Mouse (Mus musculus): Measurements from ENCODE around the gene Lsm2. TPM values are rescaled to one million over a fixed set of nuclear protein-coding genes. Genes with fewer than 3 reads are reported as not detected.
"Not testable (repeated sequence)": the region's sequence is repeated elsewhere in the genome, so short reads cannot be mapped to it uniquely, and the experiment has no call there.

The Lsm2 gene
- polyA plus RNA-seq, 1 experiment from 2014 or later = 215 TPM

DNA sequence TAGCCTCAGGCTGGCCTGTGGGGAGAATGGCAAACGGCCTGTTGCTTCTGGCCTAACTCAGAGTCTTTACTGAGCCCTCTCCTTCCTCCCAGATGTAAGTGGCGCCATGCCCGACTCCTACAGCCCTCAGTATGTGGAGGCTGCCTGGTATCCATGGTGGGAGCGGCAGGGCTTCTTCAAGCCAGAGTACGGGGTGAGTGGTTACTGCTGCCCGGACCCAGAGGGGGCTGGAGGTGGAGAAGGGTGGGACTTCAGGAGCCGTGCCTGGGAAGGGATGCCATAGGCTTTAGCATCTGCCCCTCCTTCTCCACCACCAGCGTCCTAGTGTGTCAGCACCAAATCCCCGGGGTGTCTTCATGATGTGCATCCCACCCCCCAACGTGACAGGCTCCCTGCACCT is 23.5 kb downstream of the Lsm2 start:
- ATAC-seq = no peak
- 88% methylated on average over 10 of the region's 10 CpGs for WGBS (ENCODE audit: insufficient replicate concordance)
- peaks cover 70% of the 10 kb centered on the region for H3K36me3 ChIP-seq
- H3K9me3 ChIP-seq (replicated peaks) = no peaks in the 10 kb centered on the region
- peaks cover 33% of the 10 kb centered on the region for H3K4me1 ChIP-seq
- 0 out of 2 replicates have a peak overlapping the region, but pooled peaks have one; percentile 99 for H3K4me2 ChIP-seq
- H3K27ac ChIP-seq = peak overlapping the region; percentile 61; the same call in 1 of the 2 replicates
- 0 out of 2 replicates have a peak overlapping the region, but pooled peaks have one; percentile 13 for H3K9ac ChIP-seq
- no peaks in the 10 kb centered on the region for H3K27me3 ChIP-seq (replicated peaks)
- no peak overlapping the region for H3K4me3 ChIP-seq

DNA sequence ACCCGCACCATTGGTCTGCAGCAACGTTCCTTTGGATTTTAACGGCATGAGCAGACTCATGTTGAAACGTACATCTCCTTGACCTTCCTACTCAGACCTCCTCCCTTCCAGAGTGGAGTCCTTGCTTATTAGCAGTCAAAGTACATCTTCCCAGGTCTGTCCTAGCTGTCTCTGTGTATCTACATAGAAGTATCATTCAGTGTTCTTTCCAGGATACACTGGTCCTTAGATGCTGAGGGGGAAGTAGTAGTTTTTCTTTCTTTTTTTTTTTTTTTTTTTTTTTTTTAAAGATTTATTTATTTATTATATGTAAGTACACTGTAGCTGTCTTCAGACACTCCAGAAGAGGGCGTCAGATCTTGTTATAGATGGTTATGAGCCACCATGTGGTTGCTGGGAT is 24.2 kb downstream of the Lsm2 start:
- not testable (repeated sequence) for H3K27me3 ChIP-seq (replicated peaks); ATAC-seq; H3K4me3 ChIP-seq; H3K9me3 ChIP-seq (replicated peaks); H3K9ac ChIP-seq; H3K27ac ChIP-seq; H3K4me2 ChIP-seq
- WGBS (ENCODE audit: insufficient replicate concordance) = 88% methylated on average over 4 of the region's 5 CpGs
- peaks cover 33% of the 10 kb centered on the region for H3K4me1 ChIP-seq
- H3K36me3 ChIP-seq = peaks cover 78% of the 10 kb centered on the region

DNA sequence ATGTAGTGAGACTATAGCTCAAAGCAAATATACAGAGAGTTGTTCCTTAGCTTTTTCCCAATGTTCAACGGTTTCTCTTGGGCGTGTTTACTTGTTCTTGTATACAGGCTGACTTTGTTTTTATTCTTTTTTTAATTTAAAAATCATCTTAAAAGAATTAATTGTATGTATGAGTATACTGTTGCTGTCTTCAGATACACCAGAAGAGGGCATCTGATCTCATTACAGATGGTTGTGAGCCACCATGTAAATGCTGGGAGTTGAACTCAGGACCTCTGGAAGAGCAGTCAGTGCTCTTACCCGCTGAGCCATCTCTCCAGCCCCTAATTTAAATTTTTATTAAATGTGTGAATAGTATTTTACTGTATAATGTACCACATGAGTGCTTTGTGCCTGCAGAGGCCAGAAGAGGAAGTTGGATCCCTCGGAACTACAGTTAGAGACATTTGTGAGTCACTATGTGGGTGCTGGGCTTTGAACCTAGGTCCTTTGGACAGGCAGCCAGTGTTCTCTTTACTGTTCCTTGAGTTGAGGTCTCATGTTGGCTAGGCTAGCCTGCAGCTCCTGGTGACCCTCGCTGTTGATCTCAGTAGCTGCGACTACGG is 25.8 kb downstream of the Lsm2 start:
- Histone ChIP-seq H3K27ac (no peak overlapping the region), H3K4me3 (no peak overlapping the region), H3K9me3 (replicated peaks) (no peaks in the 10 kb centered on the region), H3K27me3 (replicated peaks) (no peaks in the 10 kb centered on the region), H3K4me1 (peaks cover 27% of the 10 kb centered on the region), H3K4me2 (no peak overlapping the region), H3K9ac (no peak overlapping the region), H3K36me3 (peaks cover 94% of the 10 kb centered on the region)
- ATAC-seq = no peak
- 90% methylated on average over 7 of the region's 7 CpGs for WGBS (ENCODE audit: insufficient replicate concordance)

DNA sequence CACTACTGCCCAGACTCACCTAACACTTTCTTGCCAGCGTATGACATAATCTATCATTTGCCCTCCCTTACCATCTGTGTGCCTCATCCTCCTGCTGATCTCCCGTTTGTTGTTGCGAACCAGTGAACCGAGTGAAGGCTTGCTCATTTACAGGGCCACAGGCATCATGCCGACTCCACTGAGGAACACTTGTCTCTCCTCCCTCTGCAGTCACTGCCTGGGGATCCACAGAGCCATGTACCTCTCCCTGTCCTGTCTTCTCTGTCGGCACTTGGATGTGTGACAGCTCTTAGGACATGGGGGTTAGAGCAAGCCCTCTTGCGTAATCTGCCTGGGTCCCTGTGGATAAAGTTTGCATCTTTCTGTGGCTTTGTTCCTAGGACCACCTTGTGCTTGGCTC is 27.9 kb downstream of the Lsm2 start:
- H3K9ac ChIP-seq = no peak overlapping the region
- H3K4me1 ChIP-seq = peaks cover 6% of the 10 kb centered on the region
- 83% methylated on average over 7 of the region's 7 CpGs for WGBS (ENCODE audit: insufficient replicate concordance)
- H3K4me3 ChIP-seq = no peak overlapping the region
- ATAC-seq = no peak
- no peak overlapping the region for H3K4me2 ChIP-seq
- no peaks in the 10 kb centered on the region for H3K9me3 ChIP-seq (replicated peaks)
- H3K27ac ChIP-seq = no peak overlapping the region
- H3K27me3 ChIP-seq (replicated peaks) = no peaks in the 10 kb centered on the region
- peaks cover 99% of the 10 kb centered on the region for H3K36me3 ChIP-seq

DNA sequence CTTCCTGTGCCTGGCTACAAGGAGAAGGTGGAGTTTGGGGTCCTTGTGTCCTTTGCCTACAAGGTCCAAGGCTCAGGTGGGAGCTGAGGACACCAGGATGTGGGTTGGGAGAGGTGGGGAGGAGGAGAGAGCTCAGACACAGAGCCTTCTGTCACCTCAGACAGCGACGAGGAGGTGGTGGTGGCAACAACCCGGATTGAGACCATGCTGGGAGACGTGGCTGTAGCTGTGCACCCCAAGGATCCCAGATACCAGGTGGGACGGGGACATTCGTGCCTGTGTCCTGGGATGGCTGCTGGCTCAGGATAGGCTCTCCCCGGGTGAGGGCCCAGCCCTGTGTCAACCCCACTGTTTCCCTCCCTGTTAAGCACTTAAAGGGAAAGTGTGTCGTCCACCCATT is 29.8 kb downstream of the Lsm2 start:
- Histone ChIP-seq H3K4me1 (peaks cover 6% of the 10 kb centered on the region), H3K27ac (no peak overlapping the region), H3K9ac (no peak overlapping the region), H3K4me3 (no peak overlapping the region), H3K9me3 (replicated peaks) (no peaks in the 10 kb centered on the region), H3K27me3 (replicated peaks) (no peaks in the 10 kb centered on the region), H3K4me2 (no peak overlapping the region), H3K36me3 (peaks cover 100% of the 10 kb centered on the region)
- 86% methylated on average over 8 of the region's 8 CpGs for WGBS (ENCODE audit: insufficient replicate concordance)
- no peak for ATAC-seq

DNA sequence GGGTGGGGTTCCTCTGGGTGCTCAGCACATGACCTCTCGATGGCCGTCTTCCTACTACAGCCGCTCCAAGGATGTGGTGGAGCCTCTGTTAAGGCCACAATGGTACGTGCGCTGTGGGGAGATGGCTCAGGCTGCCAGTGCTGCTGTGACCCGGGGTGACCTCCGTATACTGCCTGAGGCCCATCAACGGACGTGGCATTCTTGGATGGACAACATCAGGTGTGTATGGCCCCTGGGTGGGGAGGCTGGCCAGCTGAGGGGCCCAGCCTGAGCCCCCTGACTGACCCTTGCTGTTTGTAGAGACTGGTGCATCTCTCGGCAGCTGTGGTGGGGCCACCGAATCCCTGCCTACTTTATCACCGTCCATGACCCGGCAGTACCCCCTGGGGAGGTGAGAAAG is 30.8 kb downstream of the Lsm2 start:
- H3K36me3 ChIP-seq = peaks cover 97% of the 10 kb centered on the region
- 82% methylated on average over 13 of the region's 13 CpGs for WGBS (ENCODE audit: insufficient replicate concordance)
- no peaks in the 10 kb centered on the region for H3K27me3 ChIP-seq (replicated peaks)
- H3K9ac ChIP-seq = no peak overlapping the region
- H3K9me3 ChIP-seq (replicated peaks) = no peaks in the 10 kb centered on the region
- H3K27ac ChIP-seq = no peak overlapping the region
- peaks cover 13% of the 10 kb centered on the region for H3K4me1 ChIP-seq
- ATAC-seq = no peak
- H3K4me2 ChIP-seq = no peak overlapping the region
- H3K4me3 ChIP-seq = no peak overlapping the region

DNA sequence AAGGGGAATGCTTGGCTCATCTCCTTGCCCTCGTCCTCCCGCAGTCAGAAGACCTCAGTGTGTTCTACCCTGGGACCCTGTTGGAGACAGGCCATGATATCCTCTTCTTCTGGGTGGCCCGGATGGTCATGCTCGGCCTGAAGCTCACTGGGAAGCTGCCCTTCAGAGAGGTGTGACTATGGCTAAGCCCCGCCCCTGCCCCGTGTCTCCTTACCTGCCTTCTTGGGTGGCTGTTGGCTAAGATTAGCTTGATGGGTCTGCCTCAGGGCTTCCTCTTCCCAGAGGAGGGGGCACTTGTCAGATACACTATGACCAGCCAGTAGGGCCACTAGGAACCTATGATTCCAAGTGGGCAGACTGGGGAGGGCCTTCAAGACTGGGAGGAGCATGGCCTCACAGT is 31.6 kb downstream of the Lsm2 start:
- 77% methylated on average over 6 of the region's 6 CpGs for WGBS (ENCODE audit: insufficient replicate concordance)
- no peak overlapping the region for H3K27ac ChIP-seq
- ATAC-seq = no peak

DNA sequence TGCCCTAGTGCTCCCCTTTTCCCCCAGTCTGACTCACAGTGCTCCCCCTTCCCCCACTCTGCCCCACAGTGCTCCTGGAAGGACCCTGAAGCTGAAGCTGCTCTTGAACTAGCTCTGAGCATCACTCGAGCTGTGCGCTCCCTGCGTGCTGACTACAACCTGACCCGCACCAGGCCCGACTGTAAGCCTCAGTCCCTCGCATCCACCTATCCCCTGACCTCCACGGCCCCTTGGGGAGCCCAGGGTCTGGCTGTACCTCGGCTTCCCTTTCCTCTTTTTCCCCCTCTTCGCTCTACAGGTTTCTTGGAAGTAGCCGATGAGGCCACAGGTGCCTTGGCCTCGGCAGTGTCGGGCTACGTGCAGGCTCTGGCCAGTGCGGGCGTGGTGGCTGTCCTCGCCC is 33.6 kb downstream of the Lsm2 start:
- Histone ChIP-seq H3K9me3 (replicated peaks) (no peaks in the 10 kb centered on the region), H3K4me2 (no peak overlapping the region), H3K36me3 (peaks cover 69% of the 10 kb centered on the region), H3K27ac (no peak overlapping the region), H3K27me3 (replicated peaks) (no peaks in the 10 kb centered on the region), H3K9ac (no peak overlapping the region), H3K4me1 (peaks cover 21% of the 10 kb centered on the region), H3K4me3 (no peak overlapping the region)
- 90% methylated on average over 16 of the region's 16 CpGs for WGBS (ENCODE audit: insufficient replicate concordance)
- ATAC-seq = no peak

More for the DNA sequence above, 31.6 kb downstream of the Lsm2 start:
- H3K4me3 ChIP-seq = no peak overlapping the region
- no peaks in the 10 kb centered on the region for H3K9me3 ChIP-seq (replicated peaks)
- H3K4me2 ChIP-seq = no peak overlapping the region
- peaks cover 20% of the 10 kb centered on the region for H3K4me1 ChIP-seq
- H3K36me3 ChIP-seq = peaks cover 89% of the 10 kb centered on the region
- H3K9ac ChIP-seq = no peak overlapping the region
- no peaks in the 10 kb centered on the region for H3K27me3 ChIP-seq (replicated peaks)

DNA sequence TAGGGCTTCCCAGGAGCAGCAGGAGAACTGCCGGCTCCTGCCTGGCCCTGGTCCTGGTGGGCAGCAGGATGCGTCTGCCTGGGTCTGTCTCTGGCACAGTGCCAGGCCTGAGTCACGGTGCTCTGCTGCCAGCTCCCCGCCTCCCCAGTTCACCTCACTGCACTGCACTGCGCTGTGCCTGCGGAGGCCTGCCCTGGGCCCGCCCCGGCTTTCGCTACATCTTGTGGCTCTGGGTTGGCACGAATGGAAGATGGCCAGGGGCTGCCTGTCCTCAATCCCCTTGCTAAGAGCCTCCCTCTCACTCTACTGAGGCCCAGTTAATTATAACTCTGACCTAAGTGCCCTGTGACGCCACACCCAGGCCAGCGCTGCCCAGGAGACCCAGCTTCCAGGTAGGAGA is 34.7 kb downstream of the Lsm2 start, which contains the start of gene Vwa7:
Gene Vwa7 (plus strand): TSS at position 204 of the 400 bp plus-strand sequence.
- 0 out of 2 replicates have a peak within 1 kb of the TSS, but pooled peaks have one; percentile 2 for H3K27ac ChIP-seq
- H3K4me1 ChIP-seq = peaks cover 30% of the 10 kb centered on the region
- no peak within 1 kb of the TSS for H3K9ac ChIP-seq
- ATAC-seq = peak; percentile 17; the same call in 1 of the 2 replicates
- H3K9me3 ChIP-seq (replicated peaks) = no peaks in the 10 kb centered on the region
- H3K4me2 ChIP-seq = no peak within 1 kb of the TSS
- peaks cover 58% of the 10 kb centered on the region for H3K36me3 ChIP-seq
- 81% methylated on average over 12 of the region's 12 CpGs for WGBS (ENCODE audit: insufficient replicate concordance)
- H3K27me3 ChIP-seq (replicated peaks) = no peaks in the 10 kb centered on the region
- no peak within 1 kb of the TSS for H3K4me3 ChIP-seq

DNA sequence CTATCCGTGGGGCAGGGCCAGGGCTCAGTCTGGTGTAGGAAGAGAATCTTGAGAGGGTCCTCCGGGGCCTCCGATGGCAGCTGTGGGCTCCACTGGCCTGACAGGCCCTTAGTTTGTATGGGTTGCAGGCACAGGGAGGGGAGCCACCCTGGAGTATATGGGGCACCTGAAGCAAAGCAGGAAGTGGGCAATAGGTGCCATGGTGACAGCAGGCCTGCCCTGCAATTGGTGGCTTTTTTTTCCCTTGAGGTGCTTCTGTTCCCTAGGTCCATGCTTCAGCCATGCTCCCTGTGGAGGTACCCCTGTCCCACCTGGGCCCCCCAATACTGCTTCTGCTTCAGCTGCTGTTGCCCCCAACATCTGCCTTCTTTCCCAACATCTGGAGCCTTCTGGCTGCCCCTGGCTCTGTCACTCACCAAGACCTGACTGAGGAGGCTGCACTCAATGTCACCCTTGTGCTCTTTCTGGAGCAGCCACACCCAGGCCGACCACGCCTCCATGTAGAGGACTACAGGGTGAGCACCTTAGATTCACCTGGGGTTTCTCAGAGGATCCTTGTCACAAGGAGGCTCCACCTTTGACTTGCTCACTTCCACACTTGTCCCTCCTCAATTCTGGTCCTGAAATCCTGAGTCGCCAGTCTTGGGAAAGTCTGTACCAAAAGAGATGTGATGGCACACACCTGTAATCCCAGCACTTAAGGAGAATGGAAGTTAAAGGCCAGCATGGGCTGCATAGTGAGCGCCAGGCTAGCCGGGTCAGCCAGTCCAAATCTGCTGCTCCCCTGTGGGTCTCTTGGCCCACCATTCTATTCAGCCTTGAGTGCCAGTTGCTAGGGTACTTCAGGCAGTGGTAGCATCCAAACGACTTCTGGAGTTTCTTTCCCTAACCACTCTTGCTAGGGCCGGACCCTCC is 35.4 kb downstream of the Lsm2 start:
- no peak for ATAC-seq
- Histone ChIP-seq H3K4me3 (no peak overlapping the region), H3K27ac (0 out of 2 replicates have a peak overlapping the region, but pooled peaks have one; percentile 2), H3K9ac (no peak overlapping the region), H3K4me2 (no peak overlapping the region), H3K36me3 (peaks cover 51% of the 10 kb centered on the region), H3K9me3 (replicated peaks) (no peaks in the 10 kb centered on the region), H3K4me1 (peaks cover 37% of the 10 kb centered on the region), H3K27me3 (replicated peaks) (no peaks in the 10 kb centered on the region)
- WGBS (ENCODE audit: insufficient replicate concordance) = 72% methylated on average over 10 of the region's 10 CpGs

DNA sequence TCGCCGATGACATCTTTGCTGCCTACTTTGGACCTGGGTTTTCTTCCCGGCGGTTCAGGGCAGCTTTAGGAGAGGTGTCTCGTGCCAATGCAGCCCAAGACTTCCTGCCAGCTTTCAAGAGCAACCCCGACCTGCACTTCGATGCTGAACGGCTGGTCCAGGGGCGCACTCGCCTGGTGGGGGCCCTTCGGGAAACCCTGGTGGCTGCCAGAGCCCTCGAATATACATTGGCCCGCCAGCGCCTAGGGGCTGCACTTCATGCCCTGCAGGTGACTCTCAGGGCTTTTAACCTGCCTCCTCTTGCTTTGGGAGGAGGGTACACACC is 36.0 kb downstream of the Lsm2 start:
- H3K9ac ChIP-seq = no peak overlapping the region
- H3K4me3 ChIP-seq = no peak overlapping the region
- ATAC-seq = no peak
- H3K4me1 ChIP-seq = peaks cover 43% of the 10 kb centered on the region
- H3K27me3 ChIP-seq (replicated peaks) = no peaks in the 10 kb centered on the region
- 68% methylated on average over 14 of the region's 14 CpGs for WGBS (ENCODE audit: insufficient replicate concordance)
- no peak overlapping the region for H3K4me2 ChIP-seq
- no peak overlapping the region for H3K27ac ChIP-seq
- peaks cover 45% of the 10 kb centered on the region for H3K36me3 ChIP-seq
- no peaks in the 10 kb centered on the region for H3K9me3 ChIP-seq (replicated peaks)

DNA sequence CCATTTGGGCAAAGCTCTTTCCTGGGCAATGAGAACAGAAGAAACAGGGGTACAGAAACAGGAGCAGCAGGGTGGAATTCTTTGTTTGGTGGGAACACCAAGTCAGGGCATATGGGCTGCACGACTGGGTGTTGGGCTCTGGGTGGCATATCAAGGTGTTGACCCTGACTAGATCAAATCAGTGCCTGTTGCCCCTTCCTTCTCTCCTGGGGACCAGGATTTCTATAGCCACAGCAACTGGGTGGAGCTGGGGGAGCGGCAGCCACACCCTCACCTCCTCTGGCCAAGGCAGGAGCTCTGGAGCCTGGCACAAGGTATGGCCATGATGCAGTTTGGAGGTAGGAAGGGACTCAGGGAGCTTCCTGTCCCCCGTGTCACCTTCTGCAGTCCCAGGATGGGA is 36.5 kb downstream of the Lsm2 start:
- H3K4me2 ChIP-seq = no peak overlapping the region
- H3K4me1 ChIP-seq = peaks cover 48% of the 10 kb centered on the region
- no peak overlapping the region for H3K9ac ChIP-seq
- no peak overlapping the region for H3K27ac ChIP-seq
- H3K27me3 ChIP-seq (replicated peaks) = no peaks in the 10 kb centered on the region
- peaks cover 40% of the 10 kb centered on the region for H3K36me3 ChIP-seq
- no peak overlapping the region for H3K4me3 ChIP-seq
- no peaks in the 10 kb centered on the region for H3K9me3 ChIP-seq (replicated peaks)
- WGBS (ENCODE audit: insufficient replicate concordance) = 56% methylated on average over 3 of the region's 3 CpGs
- ATAC-seq = no peak
